Mouse (Mus musculus): ENCODE results near the gene Ehmt1. TPM values are rescaled to one million over a fixed set of nuclear protein-coding genes. Genes with fewer than 3 reads are reported as not detected.

The Ehmt1 gene
- 42.3 TPM for polyA plus RNA-seq (2017; shearing (Covaris generic))

GRCm38 (mm10) chr2:24918930-24919838, at the start of gene Ehmt1:
Ehmt1 (minus strand) TSS chr2:24919614.

DNA sequence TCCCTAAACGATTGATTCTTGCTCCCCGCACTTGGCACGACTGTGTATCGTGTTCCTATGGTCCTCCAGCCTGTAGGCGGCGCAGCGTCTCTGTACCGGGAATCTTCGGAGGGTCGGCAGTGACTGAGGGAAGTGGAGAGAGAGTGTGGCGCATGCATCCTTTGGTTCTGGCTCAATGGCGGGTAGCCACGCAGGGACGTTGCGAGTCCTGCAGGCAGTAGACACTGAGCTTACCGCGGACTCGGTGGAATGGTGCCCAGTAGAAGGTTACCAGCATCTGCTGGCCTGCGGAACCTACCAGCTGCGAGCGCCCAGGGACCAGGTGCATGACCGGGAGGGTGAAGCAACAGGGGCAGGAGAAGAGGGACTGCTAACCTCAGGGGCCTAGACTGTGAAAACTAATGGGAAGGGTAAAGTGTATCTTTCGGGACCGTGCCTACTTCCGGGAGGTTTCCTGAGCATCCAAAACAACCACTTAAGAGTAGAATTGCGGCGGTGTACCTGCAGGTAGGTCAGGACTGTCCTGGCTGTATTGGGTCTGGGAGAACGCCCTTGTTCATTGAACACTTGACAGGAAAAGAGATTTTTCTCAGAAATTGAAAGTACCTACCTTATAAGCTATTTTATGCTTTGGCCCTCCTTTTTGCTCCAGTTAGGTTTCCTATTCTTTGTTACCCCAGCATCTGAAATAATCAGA, 43.0 kb upstream of the Ehmt1 start, which contains the start of gene Dph7:
TSS of gene Dph7 (plus strand) at position 97 of the 697 bp plus-strand sequence.

DNA sequence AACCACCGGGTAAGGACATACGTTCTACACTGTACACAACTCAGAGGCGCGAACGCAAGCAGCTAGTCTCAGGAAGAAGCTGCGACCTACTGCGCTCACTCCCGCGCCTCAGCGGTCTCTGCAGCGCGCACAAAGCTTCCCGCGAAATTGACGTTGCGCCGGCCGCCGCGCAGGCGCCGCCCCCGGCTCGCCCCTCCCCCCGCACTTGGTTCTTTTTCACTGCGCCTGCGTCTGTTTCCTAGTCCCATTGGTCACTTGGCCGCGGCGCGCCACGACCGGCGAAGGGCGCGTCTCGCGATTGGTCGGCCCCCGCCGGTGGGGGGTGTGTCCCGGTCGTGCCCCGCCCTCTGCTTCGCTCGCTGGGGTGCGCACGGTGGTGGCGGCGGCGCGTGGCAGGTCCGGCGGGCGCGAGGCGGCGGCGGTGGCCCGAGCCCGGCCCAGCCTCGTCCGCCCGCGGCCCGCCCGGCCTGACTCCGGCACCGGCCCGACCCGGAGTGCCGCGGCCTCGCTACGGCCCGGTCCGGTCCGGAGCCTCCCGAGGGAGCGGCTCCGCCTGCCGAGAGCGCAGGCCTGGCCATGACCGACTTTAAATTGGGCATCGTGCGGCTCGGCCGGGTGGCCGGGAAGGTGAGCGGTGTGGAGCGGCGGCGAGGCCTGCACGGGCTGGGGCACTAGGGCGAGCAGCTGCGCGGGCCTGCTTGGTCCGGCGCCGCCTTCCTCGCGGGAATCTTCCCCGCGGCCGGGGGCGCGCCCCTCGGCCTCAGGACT, 30.2 kb upstream of the Ehmt1 start, which contains the start of gene Zmynd19:
TSS of gene Zmynd19 (plus strand) at position 372 of the 768 bp plus-strand sequence.

DNA sequence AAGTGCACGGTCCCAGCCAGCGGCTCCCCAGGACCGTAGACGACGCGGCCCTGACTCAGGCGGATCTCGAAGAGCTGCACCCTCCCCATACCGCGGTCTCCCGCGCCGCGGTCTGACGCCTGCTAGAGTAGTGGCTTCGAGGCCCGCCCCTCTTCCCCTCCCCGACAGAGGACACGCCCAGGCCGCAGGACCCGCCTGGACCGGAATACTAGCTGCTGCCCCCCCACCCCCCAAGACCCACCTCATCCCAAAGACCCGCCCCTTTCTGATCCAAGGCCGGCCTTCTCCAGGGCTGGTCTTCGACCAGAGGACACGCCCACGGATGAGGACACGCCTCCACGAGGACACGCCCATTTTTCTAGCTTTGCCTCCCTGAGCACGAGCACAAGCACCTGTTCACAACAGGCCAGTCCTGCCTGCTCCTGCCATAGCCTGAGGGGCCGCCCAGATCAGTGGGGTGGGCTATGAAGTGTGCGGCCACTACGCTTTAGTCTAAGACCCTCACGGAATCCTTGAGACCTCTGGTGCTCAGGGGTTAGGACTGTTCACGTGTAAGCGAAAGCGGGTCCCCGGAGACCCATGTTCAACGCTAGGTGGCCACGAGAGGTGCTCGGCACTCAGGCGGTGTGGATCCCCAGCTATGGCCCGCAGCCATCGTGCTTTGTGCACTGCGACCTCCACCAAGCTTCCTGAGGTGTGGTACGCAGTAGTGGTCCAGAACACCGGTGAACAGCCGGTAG, 15.8 kb upstream of the Ehmt1 start, which contains the start of gene Arrdc1:
TSS of gene Arrdc1 (minus strand) at position 196 of the 740 bp plus-strand sequence.

GRCm38 (mm10) chr2:24763115-24763557, 156.3 kb downstream of the Ehmt1 start, which contains the start of gene Cacna1b:
Cacna1b (minus strand) TSS chr2:24763152.

Other genes starting within 250 kb of the Ehmt1 start
- 0.04 TPM for gene Cacna1b, start 156.5 kb downstream of the Ehmt1 start, polyA plus RNA-seq (2017; shearing (Covaris generic))
- 154 TPM for gene Arrdc1, start 15.6 kb upstream of the Ehmt1 start, polyA plus RNA-seq (2017; shearing (Covaris generic))
- gene Zmynd19, start 30.2 kb upstream of the Ehmt1 start, polyA plus RNA-seq (2017; shearing (Covaris generic)), result 17.7 TPM
- 11.7 TPM for gene Dph7, start 42.8 kb upstream of the Ehmt1 start, polyA plus RNA-seq (2017; shearing (Covaris generic))
- gene Mrpl41, start 55.5 kb upstream of the Ehmt1 start, polyA plus RNA-seq (2017; shearing (Covaris generic)), result 63.3 TPM
- 84.0 TPM for gene Pnpla7, start 56.4 kb upstream of the Ehmt1 start, polyA plus RNA-seq (2017; shearing (Covaris generic))
- 42.1 TPM for gene Nsmf, start 134.7 kb upstream of the Ehmt1 start, polyA plus RNA-seq (2017; shearing (Covaris generic))
- gene Entpd8, start 160.7 kb upstream of the Ehmt1 start, polyA plus RNA-seq (2017; shearing (Covaris generic)), result not detected
- gene Noxa1, start 175.5 kb upstream of the Ehmt1 start, polyA plus RNA-seq (2017; shearing (Covaris generic)), result 0.64 TPM

Measured in effector memory CD4-positive, alpha-beta T cell, adult 5 months (primary cell).